Mouse (Mus musculus): ENCODE results near the gene Atpif1. TPM values are rescaled to one million over a fixed set of nuclear protein-coding genes. Genes with fewer than 3 reads are reported as not detected.

Atpif1 gene
- polyA plus RNA-seq, 1 experiment, result 93.0 TPM

- H3K4me1 ChIP-seq (ENCODE audit: control insufficient read depth, insufficient read depth, low read length), result peaks cover 8% of the 10 kb centered on the region
- no peak overlapping the region for H3K4me3 ChIP-seq (replicated peaks; ENCODE audit: extremely low read depth, low read depth, low read length)
- WGBS, result 63% methylated on average over 4 of the region's 4 CpGs
- TF ChIP-seq POLR2A (IDR thresholded peaks at IDR 0.05; ENCODE audit: borderline replicate concordance, extremely low read depth, low read depth, low read length) (no peak), CTCF (IDR thresholded peaks at IDR 0.05; ENCODE audit: insufficient read depth, low read length) (no peak)
- DNase-seq, result no peak
Observed at GRCm38 (mm10) chr4:132529344-132529743, 4.1 kb downstream of the Atpif1 start.

DNA sequence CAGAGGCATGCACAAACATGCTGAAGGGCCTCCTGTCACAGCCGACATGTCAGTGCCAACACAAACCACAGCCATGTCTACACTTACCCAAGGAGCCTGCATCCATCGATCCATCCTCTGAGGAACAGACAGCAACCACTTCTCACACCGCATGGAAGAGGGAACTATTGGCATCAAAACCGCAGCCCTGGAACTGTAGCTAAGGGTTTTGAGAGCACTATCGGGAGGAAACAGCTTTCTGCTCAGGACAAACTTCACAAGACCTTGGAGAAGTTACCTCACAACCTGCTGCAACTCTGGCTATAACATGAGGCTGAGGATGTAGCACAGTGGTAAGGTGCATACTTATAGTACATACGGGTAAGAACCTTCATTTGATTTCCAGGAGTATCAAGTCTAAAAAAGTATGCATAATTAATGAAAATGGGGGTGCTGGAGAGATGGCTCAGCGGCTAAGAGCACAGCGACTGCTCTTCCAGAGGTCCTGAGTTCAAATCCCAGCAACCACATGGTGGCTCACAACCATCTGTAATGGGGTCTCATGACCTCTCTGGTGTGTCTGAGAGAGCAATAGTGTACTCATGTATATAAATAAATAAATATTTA, 5.4 kb downstream of the Atpif1 start:
- no peak for TF ChIP-seq CTCF (IDR thresholded peaks at IDR 0.05; ENCODE audit: insufficient read depth, low read length)
- TF ChIP-seq POLR2A (IDR thresholded peaks at IDR 0.05; ENCODE audit: borderline replicate concordance, extremely low read depth, low read depth, low read length), result no peak
- no peak for DNase-seq
- H3K4me3 ChIP-seq (replicated peaks; ENCODE audit: extremely low read depth, low read depth, low read length), result no peak overlapping the region
- peaks cover 6% of the 10 kb centered on the region; the same call in 1 of the 2 replicates for H3K4me1 ChIP-seq (ENCODE audit: control insufficient read depth, insufficient read depth, low read length)
- WGBS, result 76% methylated on average over 8 of the region's 8 CpGs

DNA sequence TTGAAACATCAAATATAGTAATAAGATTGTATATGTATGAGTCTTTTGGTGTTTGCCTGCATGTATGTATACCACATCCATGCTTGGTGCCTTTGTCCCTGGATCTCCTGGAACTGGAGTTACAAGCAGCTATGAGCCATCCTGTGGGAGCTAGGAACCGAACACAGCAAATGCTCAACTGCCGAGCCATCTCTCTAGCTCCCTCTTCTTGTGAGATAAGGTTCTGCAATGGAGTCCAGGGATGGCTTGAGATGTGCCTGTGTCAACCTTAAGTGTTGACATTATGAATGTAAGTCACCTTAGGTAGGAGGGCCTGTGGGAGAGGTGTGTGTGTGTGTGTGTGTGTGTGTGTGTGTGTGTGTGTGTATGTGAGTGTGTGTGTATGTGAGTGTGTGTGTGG, 6.8 kb downstream of the Atpif1 start:
- TF ChIP-seq CTCF (IDR thresholded peaks at IDR 0.05; ENCODE audit: insufficient read depth, low read length) (peak; percentile 40; the same call in 1 of the 2 replicates), POLR2A (IDR thresholded peaks at IDR 0.05; ENCODE audit: borderline replicate concordance, extremely low read depth, low read depth, low read length) (no peak)
- DNase-seq, result no peak
- WGBS, result 30% methylated on average over 2 of the region's 2 CpGs
- Histone ChIP-seq H3K4me3 (replicated peaks; ENCODE audit: extremely low read depth, low read depth, low read length) (no peak overlapping the region), H3K4me1 (ENCODE audit: control insufficient read depth, insufficient read depth, low read length) (peaks cover 3% of the 10 kb centered on the region; the same call in 1 of the 2 replicates)

DNA sequence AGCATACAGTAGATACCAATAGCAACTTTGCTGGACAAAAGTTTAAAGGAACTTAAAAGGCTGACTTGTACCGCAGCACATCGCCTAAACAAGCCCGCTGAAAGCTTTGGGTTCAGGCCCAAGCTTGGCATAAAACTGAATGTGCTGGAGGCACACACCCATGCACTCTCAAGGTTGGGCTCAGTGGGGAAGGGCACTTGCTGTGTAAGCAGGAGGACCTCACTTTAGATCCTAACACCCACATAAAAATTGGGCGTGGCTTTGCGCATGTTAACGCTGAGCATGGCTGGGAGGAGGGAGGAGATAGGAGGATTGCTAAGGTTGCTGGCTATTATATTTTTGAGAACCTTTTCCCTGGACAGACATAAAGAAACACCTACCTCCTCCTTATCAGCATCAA, 8.7 kb downstream of the Atpif1 start:
- 52% methylated on average over 6 of the region's 6 CpGs for WGBS
- TF ChIP-seq POLR2A (IDR thresholded peaks at IDR 0.05; ENCODE audit: borderline replicate concordance, extremely low read depth, low read depth, low read length) (no peak), CTCF (IDR thresholded peaks at IDR 0.05; ENCODE audit: insufficient read depth, low read length) (no peak)
- DNase-seq, result no peak
- Histone ChIP-seq H3K4me3 (replicated peaks; ENCODE audit: extremely low read depth, low read depth, low read length) (no peak overlapping the region), H3K4me1 (ENCODE audit: control insufficient read depth, insufficient read depth, low read length) (peaks cover 3% of the 10 kb centered on the region; the same call in 1 of the 2 replicates)

DNA sequence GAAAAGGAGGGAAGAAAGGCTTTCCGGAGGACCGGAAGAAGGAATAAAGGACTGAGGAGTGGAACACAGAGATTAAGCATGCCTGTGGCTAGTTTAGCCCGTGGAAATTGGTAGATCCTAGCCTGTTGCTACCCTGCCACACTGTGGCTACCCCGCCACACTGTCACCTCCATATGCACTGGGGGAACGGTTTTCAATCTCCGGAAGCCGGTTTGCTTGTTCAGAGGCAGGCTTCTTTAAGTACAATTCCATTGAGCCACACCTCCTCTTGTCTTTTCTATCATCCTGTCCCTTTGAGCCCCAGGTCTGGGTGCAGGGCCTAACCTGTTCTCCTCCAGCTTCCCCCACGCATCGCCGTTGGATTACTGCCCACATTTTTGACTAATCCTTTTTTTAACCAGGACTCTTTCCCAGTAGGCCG, 9.1 kb downstream of the Atpif1 start:
- 27% methylated on average over 11 of the region's 11 CpGs for WGBS
- H3K4me3 ChIP-seq (replicated peaks; ENCODE audit: extremely low read depth, low read depth, low read length), result no peak overlapping the region
- no peak for DNase-seq
- TF ChIP-seq CTCF (IDR thresholded peaks at IDR 0.05; ENCODE audit: insufficient read depth, low read length), result no peak
- TF ChIP-seq POLR2A (IDR thresholded peaks at IDR 0.05; ENCODE audit: borderline replicate concordance, extremely low read depth, low read depth, low read length), result no peak
- peaks cover 3% of the 10 kb centered on the region; the same call in 1 of the 2 replicates for H3K4me1 ChIP-seq (ENCODE audit: control insufficient read depth, insufficient read depth, low read length)

GRCm38 (mm10) chr4:132519188-132519587, 14.3 kb downstream of the Atpif1 start:
- no peak for DNase-seq
- TF ChIP-seq CTCF (IDR thresholded peaks at IDR 0.05; ENCODE audit: insufficient read depth, low read length), result no peak
- TF ChIP-seq POLR2A (IDR thresholded peaks at IDR 0.05; ENCODE audit: borderline replicate concordance, extremely low read depth, low read depth, low read length), result no peak
- Histone ChIP-seq H3K4me3 (replicated peaks; ENCODE audit: extremely low read depth, low read depth, low read length) (no peak overlapping the region), H3K4me1 (ENCODE audit: control insufficient read depth, insufficient read depth, low read length) (peaks cover 4% of the 10 kb centered on the region; the same call in 1 of the 2 replicates)
- WGBS, result 89% methylated on average over 3 of the region's 3 CpGs

- peaks cover 6% of the 10 kb centered on the region; the same call in 1 of the 2 replicates for H3K4me1 ChIP-seq (ENCODE audit: control insufficient read depth, insufficient read depth, low read length)
- no peak overlapping the region for H3K4me3 ChIP-seq (replicated peaks; ENCODE audit: extremely low read depth, low read depth, low read length)
- TF ChIP-seq POLR2A (IDR thresholded peaks at IDR 0.05; ENCODE audit: borderline replicate concordance, extremely low read depth, low read depth, low read length) (no peak), CTCF (IDR thresholded peaks at IDR 0.05; ENCODE audit: insufficient read depth, low read length) (no peak)
- WGBS, result 67% methylated on average over 8 of the region's 8 CpGs
- no peak for DNase-seq
Observed at GRCm38 (mm10) chr4:132518066-132518465, 15.4 kb downstream of the Atpif1 start.

- WGBS, result 19% methylated on average over 22 of the region's 22 CpGs
- peak overlapping the region; percentile 63 for H3K4me3 ChIP-seq (replicated peaks; ENCODE audit: extremely low read depth, low read depth, low read length)
- DNase-seq, result peak; percentile 85
Observed at GRCm38 (mm10) chr4:132515369-132516155, 17.9 kb downstream of the Atpif1 start.

GRCm38 (mm10) chr4:132514555-132515135, 18.8 kb downstream of the Atpif1 start:
- peak overlapping the region; percentile 63 for H3K4me3 ChIP-seq (replicated peaks; ENCODE audit: extremely low read depth, low read depth, low read length)
- DNase-seq, result peak; percentile 82
- TF ChIP-seq POLR2A (IDR thresholded peaks at IDR 0.05; ENCODE audit: borderline replicate concordance, extremely low read depth, low read depth, low read length) (no peak), CTCF (IDR thresholded peaks at IDR 0.05; ENCODE audit: insufficient read depth, low read length) (peak; percentile 75)
- WGBS, result 2% methylated on average over 21 of the region's 21 CpGs
- peaks cover 9% of the 10 kb centered on the region for H3K4me1 ChIP-seq (ENCODE audit: control insufficient read depth, insufficient read depth, low read length)

More at GRCm38 (mm10) chr4:132515369-132516155, 17.9 kb downstream of the Atpif1 start:
- peaks cover 7% of the 10 kb centered on the region for H3K4me1 ChIP-seq (ENCODE audit: control insufficient read depth, insufficient read depth, low read length)
- TF ChIP-seq CTCF (IDR thresholded peaks at IDR 0.05; ENCODE audit: insufficient read depth, low read length) (no peak), POLR2A (IDR thresholded peaks at IDR 0.05; ENCODE audit: borderline replicate concordance, extremely low read depth, low read depth, low read length) (peak; percentile 95; the same call in 1 of the 2 replicates)
